Mouse (Mus musculus) testis, adult 2 months (tissue): ENCODE results near the gene Tmem161a. TPM values are rescaled to one million over a fixed set of nuclear protein-coding genes. Genes with fewer than 3 reads are reported as not detected.
"Not testable (repeated sequence)": the region's sequence is repeated elsewhere in the genome, so short reads cannot be mapped to it uniquely, and the experiment has no call there.

Source experiments
- H3K27ac ChIP-seq: fragments of 200-500 bp; 2 replicates; pipeline ENCODE4 v1.5.1; 2012; ENCODE audit warnings: low read depth, low read length; ENCODE audit not compliant: control insufficient read depth, insufficient read depth
- H3K27me3 ChIP-seq: fragments of 200-500 bp; 2 replicates; pipeline ENCODE4 v1.6.1; 2012; ENCODE audit warnings: mild to moderate bottlenecking, low read length, moderate library complexity; ENCODE audit not compliant: control insufficient read depth, insufficient read depth
- H3K36me3 ChIP-seq: fragments of 200-500 bp; 2 replicates; pipeline ENCODE4 v1.6.1; 2012; ENCODE audit warnings: mild to moderate bottlenecking, low read length; ENCODE audit not compliant: control insufficient read depth, insufficient read depth
- H3K4me1 ChIP-seq: fragments of 200-500 bp; 2 replicates; pipeline ENCODE4 v1.6.1; 2012; ENCODE audit warnings: low read length; ENCODE audit not compliant: control insufficient read depth, insufficient read depth
- H3K4me3 ChIP-seq: fragments of 200-500 bp; 2 replicates; pipeline ENCODE4 v1.5.1; 2012; ENCODE audit warnings: low read depth, mild to moderate bottlenecking, low read length, moderate library complexity, mixed read lengths; ENCODE audit not compliant: control insufficient read depth
- CTCF ChIP-seq: fragments of 200-500 bp; IDR thresholded peaks from 2 replicates; pipeline ENCODE4 v1.5.1; 2012; ENCODE audit warnings: low read depth, mild to moderate bottlenecking, inconsistent platforms, low read length, moderate library complexity; ENCODE audit not compliant: control insufficient read depth, insufficient read depth, insufficient replicate concordance
- POLR2A ChIP-seq: fragments of 200-500 bp; IDR thresholded peaks from 2 replicates; pipeline ENCODE4 v1.6.1; 2012; ENCODE audit warnings: low read depth, mild to moderate bottlenecking, inconsistent platforms, low read length, moderate library complexity; ENCODE audit not compliant: control insufficient read depth
- polyA plus RNA-seq: library from polyadenylated mRNA; depleted of rRNA; stranded (reverse); fragments of >200 nt; gene quantifications from 2 replicates; pipeline ENCODE4 v1.2.3, GENCODE M21; 2012

The Tmem161a gene
- polyA plus RNA-seq, 1 experiment, result 13.4 TPM

- TF ChIP-seq CTCF (no peak), POLR2A (peak; percentile 55)
- H3K27me3 ChIP-seq, result no peaks in the 10 kb centered on the region
- peak within 1 kb of the TSS; percentile 45 for H3K27ac ChIP-seq
- peaks cover 8% of the 10 kb centered on the region for H3K4me1 ChIP-seq
- no peaks in the 10 kb centered on the region for H3K36me3 ChIP-seq
- peak within 1 kb of the TSS; percentile 91 for H3K4me3 ChIP-seq
These were observed 40.2 kb downstream of the Tmem161a start, which contains the start of gene Slc25a42 for GRCm38 (mm10) chr8:70212112-70213055. Slc25a42 (minus strand) TSS chr8:70212305.

DNA sequence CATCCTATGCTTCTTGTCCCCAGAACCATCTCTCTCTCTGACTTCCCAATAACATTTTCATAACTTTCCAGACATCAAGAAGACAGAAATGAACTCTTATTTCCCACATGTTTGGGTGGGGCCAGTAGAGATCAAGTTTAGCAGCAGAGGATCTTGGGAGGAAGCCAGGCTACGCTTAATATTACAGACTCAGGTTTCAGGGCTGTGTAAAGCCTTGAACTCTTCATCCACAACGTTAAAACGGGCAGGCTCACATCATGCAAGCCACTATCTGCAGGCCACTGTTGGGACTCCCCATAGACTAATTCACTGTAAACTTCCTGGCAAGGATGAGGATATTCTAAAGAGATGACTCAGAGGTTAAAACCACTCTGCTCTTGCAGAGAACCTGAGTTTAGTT lies 42.3 kb downstream of the Tmem161a start:
- H3K27ac ChIP-seq, result no peak overlapping the region
- H3K27me3 ChIP-seq, result no peaks in the 10 kb centered on the region
- H3K36me3 ChIP-seq, result no peaks in the 10 kb centered on the region
- peaks cover 8% of the 10 kb centered on the region for H3K4me1 ChIP-seq
- H3K4me3 ChIP-seq, result no peak overlapping the region
- TF ChIP-seq POLR2A (no peak), CTCF (no peak)

DNA sequence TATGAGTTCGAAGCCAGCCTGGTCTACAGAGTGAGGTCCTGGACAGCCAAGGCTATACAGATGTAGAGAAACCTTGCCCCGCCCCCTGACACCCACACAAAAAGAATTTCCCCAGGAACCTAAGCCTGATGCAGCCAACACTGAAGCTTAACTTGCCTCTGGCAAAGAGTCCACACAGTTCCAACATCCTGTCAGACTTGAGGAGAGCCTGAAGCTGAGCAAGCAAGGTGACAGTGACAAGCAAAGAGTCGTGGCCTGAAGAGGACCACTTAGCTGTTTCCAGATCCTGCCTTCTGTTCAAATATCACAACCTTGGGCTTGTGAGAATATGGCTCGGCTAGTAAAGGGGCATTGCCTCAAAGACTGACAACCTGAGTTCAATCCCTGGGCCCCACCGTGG lies 42.9 kb downstream of the Tmem161a start:
- Histone ChIP-seq H3K4me3 (no peak overlapping the region), H3K27ac (no peak overlapping the region), H3K27me3 (no peaks in the 10 kb centered on the region), H3K4me1 (peaks cover 8% of the 10 kb centered on the region), H3K36me3 (no peaks in the 10 kb centered on the region)
- TF ChIP-seq POLR2A (no peak), CTCF (no peak)

GRCm38 (mm10) chr8:70216161-70216560 lies 44.0 kb downstream of the Tmem161a start:
- not testable (repeated sequence) for H3K36me3 ChIP-seq, H3K27me3 ChIP-seq, H3K27ac ChIP-seq, H3K4me3 ChIP-seq
- H3K4me1 ChIP-seq, result peaks cover 11% of the 10 kb centered on the region

DNA sequence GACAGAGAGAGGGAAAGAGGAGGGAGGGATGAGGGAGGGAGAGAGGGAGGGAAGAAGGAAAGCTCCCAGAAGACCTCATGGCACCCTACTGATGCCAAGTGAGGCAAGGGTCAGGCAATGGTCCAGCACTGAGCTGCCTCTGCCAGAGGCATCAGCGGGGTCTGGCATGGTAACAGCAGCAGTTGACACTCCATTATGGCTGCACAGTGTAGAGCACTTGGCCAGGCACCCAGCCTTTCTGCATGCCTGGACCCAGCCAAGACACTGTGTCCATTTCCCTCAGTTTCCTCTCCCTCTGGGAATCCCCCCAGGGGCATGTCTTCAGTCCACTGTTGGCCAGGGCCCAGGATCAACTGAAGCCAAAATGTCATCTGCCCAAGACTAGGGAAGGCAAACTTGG lies 44.4 kb downstream of the Tmem161a start:
- Histone ChIP-seq H3K36me3 (no peaks in the 10 kb centered on the region), H3K27me3 (no peaks in the 10 kb centered on the region), H3K4me1 (peaks cover 10% of the 10 kb centered on the region), H3K27ac (no peak overlapping the region), H3K4me3 (no peak overlapping the region)
- no peak for TF ChIP-seq POLR2A

DNA sequence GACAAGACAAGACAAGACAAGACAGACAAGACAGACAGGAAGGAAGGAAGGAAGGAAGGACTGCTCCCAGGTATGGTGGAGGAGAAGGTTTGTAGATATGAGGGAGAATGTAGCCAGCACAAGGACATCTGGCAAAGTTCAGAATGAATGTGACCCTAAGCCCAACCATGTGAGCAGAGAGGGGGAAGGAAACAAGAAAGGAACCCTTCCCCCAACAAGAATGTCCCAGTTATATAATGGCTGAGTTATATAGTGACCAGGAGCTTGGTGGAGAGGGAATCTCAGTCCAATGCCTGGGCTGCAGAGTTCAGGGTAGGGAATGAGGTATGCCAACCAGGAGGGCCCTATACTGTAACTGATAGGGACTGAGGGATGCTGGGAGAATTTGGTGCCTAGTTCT lies 45.3 kb downstream of the Tmem161a start:
- Histone ChIP-seq H3K36me3 (no peaks in the 10 kb centered on the region), H3K4me1 (peaks cover 7% of the 10 kb centered on the region), H3K27ac (no peak overlapping the region), H3K4me3 (no peak overlapping the region), H3K27me3 (no peaks in the 10 kb centered on the region)
- TF ChIP-seq POLR2A (no peak), CTCF (no peak)

GRCm38 (mm10) chr8:70219107-70219684 lies 47.0 kb downstream of the Tmem161a start:
- H3K4me3 ChIP-seq, result no peak overlapping the region
- no peaks in the 10 kb centered on the region for H3K27me3 ChIP-seq
- no peaks in the 10 kb centered on the region for H3K36me3 ChIP-seq
- TF ChIP-seq POLR2A (no peak), CTCF (no peak)
- H3K27ac ChIP-seq, result no peak overlapping the region
- peaks cover 3% of the 10 kb centered on the region; the same call in 1 of the 2 replicates for H3K4me1 ChIP-seq
